Mouse (Mus musculus) C2C12 (cell line): ENCODE measurements around the gene Tbc1d9.

Source experiments
- CEBPB ChIP-seq: IDR thresholded peaks from one replicate; pipeline ENCODE4 v1.6.1; 2011; ENCODE audit warnings: low read depth, mild to moderate bottlenecking, control low read depth, moderate library complexity
- CTCF ChIP-seq: IDR thresholded peaks from one replicate; pipeline ENCODE4 v1.5.1; 2011; ENCODE audit not compliant: control insufficient read depth, insufficient read depth, insufficient read length
- MAX ChIP-seq: IDR thresholded peaks from one replicate; pipeline ENCODE4 v1.6.1; 2011; ENCODE audit warnings: mild to moderate bottlenecking, control low read depth
- MYOD1 ChIP-seq: IDR thresholded peaks from one replicate; pipeline ENCODE4 v1.6.1; 2011; ENCODE audit warnings: low read depth; ENCODE audit not compliant: control insufficient read depth, insufficient read length
- MYOG ChIP-seq: IDR thresholded peaks from one replicate; pipeline ENCODE4 v1.6.1; 2011; ENCODE audit not compliant: control insufficient read depth, insufficient read length; ENCODE audit errors: extremely low read depth
- USF1 ChIP-seq: IDR thresholded peaks from one replicate; pipeline ENCODE4 v1.6.1; 2011; ENCODE audit warnings: low read depth, mild to moderate bottlenecking, control low read depth, moderate library complexity

DNA sequence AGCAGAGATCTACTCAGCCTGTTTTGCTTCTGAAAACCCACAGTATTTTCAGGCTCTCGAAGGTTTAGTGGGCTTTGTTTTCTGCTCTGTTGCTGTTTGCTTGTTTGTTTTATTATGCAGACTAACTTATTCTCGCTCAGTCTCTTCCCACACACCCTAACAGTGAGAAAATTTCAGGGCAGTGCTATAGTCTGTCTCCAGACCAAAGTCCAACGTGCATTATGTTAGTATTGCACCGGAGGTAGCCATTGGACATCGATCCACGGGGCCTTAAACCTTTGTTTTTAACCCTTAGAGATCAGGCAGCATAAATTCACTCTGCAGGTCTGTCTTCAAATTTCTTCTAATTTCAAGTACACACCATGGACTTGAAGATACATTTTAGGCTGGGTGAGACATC is 51.4 kb downstream of the Tbc1d9 start:
- no peak for TF ChIP-seq CTCF
- no peak for TF ChIP-seq MYOG
- TF ChIP-seq MYOD1 = no peak
- TF ChIP-seq MAX = no peak
- no peak for TF ChIP-seq USF1
- TF ChIP-seq CEBPB = no peak
